10 mouse cellular contexts compared by ENCODE assay signal in the genomic region with DNA sequence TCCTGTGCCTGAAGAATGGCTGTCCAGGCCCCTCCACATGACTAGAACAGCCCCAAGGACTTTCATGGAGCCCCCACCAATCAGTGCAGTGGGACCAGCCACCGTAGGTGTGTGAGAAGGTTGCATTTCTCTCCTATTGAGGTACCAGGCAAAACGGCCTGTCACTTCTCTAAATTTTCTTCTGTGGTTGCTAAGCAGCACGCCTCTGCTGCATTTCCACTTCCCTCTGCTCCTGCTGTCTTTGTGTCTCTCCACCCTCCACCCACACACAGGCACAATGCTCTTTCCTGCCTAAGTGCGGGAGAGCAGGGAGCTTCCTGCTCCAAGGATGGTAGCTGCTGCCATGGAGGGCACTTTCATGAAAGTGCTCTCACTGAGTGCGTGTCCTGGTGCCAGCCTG. TPM values are rescaled to one million over a fixed set of nuclear protein-coding genes. Genes with fewer than 3 reads are reported as not detected.
A peak's percentile ranks its signal among the peaks of the same experiment; 100 is the strongest.
DNase-seq lines count a peak whose midpoint lies in the region; ATAC-seq and TF ChIP-seq lines count a peak whose summit lies in the region.
"Had no signal": no experiment of that assay in that cellular context is flagged by ENCODE, and none has a peak within 500 bp of the region (broad histone marks: within the 10 kb centered on the region; RNA-seq: fewer than 3 reads in every experiment).

No protein-coding gene starts in this region.

- no peak for TF ChIP-seq POLR2A in lung, adult 2 months (IDR thresholded peaks at IDR 0.05; ENCODE audit: borderline replicate concordance, extremely low read depth, low read depth, low read length)

- H3K27me3 ChIP-seq in lung, embryonic 14.5 days (ENCODE audit: insufficient read depth, low read length): no peaks in the 10 kb centered on the region
- H3K27me3 ChIP-seq: heart, embryonic 15.5 days; neural tube, embryonic 12.5 days had no signal

- H3K4me2 ChIP-seq in lung, embryonic 14.5 days: no peak overlapping the region
- H3K4me2 ChIP-seq: heart, embryonic 15.5 days; neural tube, embryonic 12.5 days had no signal

- no peak overlapping the region for H3K9ac ChIP-seq in lung, embryonic 14.5 days
- H3K9ac ChIP-seq: heart, embryonic 15.5 days; neural tube, embryonic 12.5 days had no signal

- H3K4me3 ChIP-seq in lung, adult 2 months (replicated peaks; ENCODE audit: extremely low read depth, low read depth, low read length): no peak overlapping the region
- H3K4me3 ChIP-seq in lung, embryonic 14.5 days (ENCODE audit: low read depth, low read length): no peak overlapping the region
- H3K4me3 ChIP-seq: heart, embryonic 15.5 days; neural tube, embryonic 12.5 days had no signal

- DNase-seq in lung, adult 18-20 months: peak; percentile 23 to 44
- no peak for DNase-seq in lung, adult 2 months
- peak; percentile 34 for DNase-seq in lung, embryonic 14.5 days
- DNase-seq in right cerebral cortex, postnatal 25 days: peak; percentile 81
- DNase-seq in cerebellum, adult 11-12 months: no peak
- DNase-seq in cerebellum, adult 11 months: no peak
- DNase-seq in testis, postnatal 10 days (ENCODE audit: low spot score): no peak

- H3K36me3 ChIP-seq in lung, embryonic 14.5 days (ENCODE audit: insufficient read depth): no peaks in the 10 kb centered on the region
- H3K36me3 ChIP-seq: heart, embryonic 15.5 days; neural tube, embryonic 12.5 days had no signal

- peak; percentile 76 for ATAC-seq in granulocyte monocyte progenitor cell, adult 5-6 weeks (replicated peaks; ENCODE audit: poor library complexity, severe bottlenecking)
- ATAC-seq in lung, embryonic 14.5 days (ENCODE audit: insufficient read depth): no peak

- TF ChIP-seq CTCF in lung, adult 2 months (IDR thresholded peaks at IDR 0.05; ENCODE audit: insufficient read depth, low read length): no peak
- TF ChIP-seq CTCF in lung, embryonic 14.5 days (IDR thresholded peaks at IDR 0.05; ENCODE audit: low read depth): no peak

- H3K9me3 ChIP-seq in lung, embryonic 14.5 days (ENCODE audit: low read depth, low read length): no peaks in the 10 kb centered on the region
- H3K9me3 ChIP-seq: heart, embryonic 15.5 days; neural tube, embryonic 12.5 days had no signal

- 25% methylated on average over 5 of the region's 5 CpGs for WGBS in lung, adult 2 months
- WGBS in lung, embryonic 14.5 days: 44% methylated on average over 5 of the region's 5 CpGs

- H3K4me1 ChIP-seq in lung, adult 2 months (ENCODE audit: control insufficient read depth, insufficient read depth, low read length): peaks cover 8% of the 10 kb centered on the region; the same call in 1 of the 2 replicates
- H3K4me1 ChIP-seq in lung, embryonic 14.5 days (ENCODE audit: insufficient read depth): no peaks in the 10 kb centered on the region

- H3K27ac ChIP-seq in lung, embryonic 14.5 days (ENCODE audit: low read depth): no peak overlapping the region
- H3K27ac ChIP-seq: heart, embryonic 15.5 days; neural tube, embryonic 12.5 days had no signal

RNA-seq across cellular contexts. Expression of a gene that starts 59.0 kb away (rescaled TPM):
- polyA plus RNA-seq in lung, adult 2 months (2012; rRNA removed): 13.2 and 15.8 TPM in 2 replicates
- total RNA-seq in granulocyte monocyte progenitor cell, adult 5-6 weeks (2014; fragmentation: Nextera tagmentation): 10.0 and 11.0 TPM in 2 replicates
- 4.5 and 5.1 TPM in 2 replicates for total RNA-seq in granulocyte monocyte progenitor cell, adult 5-6 weeks (2017)
- polyA plus RNA-seq in lung, embryonic 14.5 days (2014; fragmentation: Nextera tagmentation; extraction: Ambion mirVana): 33.9 and 35.1 TPM in 2 replicates

Comparison
In these comparisons a context has a peak if more than half of its experiments do, and no peak if none do; other contexts are left out.
1. DNase-seq: peak in lung, adult 18-20 months (2 of 2), lung, embryonic 14.5 days (single experiment) and right cerebral cortex, postnatal 25 days (single experiment); none in lung, adult 2 months (single experiment), cerebellum, adult 11-12 months (single experiment), cerebellum, adult 11 months (single experiment) and testis, postnatal 10 days (single experiment).